Mouse (Mus musculus): ENCODE results near the gene Rims4.

Gene Rims4

DNA sequence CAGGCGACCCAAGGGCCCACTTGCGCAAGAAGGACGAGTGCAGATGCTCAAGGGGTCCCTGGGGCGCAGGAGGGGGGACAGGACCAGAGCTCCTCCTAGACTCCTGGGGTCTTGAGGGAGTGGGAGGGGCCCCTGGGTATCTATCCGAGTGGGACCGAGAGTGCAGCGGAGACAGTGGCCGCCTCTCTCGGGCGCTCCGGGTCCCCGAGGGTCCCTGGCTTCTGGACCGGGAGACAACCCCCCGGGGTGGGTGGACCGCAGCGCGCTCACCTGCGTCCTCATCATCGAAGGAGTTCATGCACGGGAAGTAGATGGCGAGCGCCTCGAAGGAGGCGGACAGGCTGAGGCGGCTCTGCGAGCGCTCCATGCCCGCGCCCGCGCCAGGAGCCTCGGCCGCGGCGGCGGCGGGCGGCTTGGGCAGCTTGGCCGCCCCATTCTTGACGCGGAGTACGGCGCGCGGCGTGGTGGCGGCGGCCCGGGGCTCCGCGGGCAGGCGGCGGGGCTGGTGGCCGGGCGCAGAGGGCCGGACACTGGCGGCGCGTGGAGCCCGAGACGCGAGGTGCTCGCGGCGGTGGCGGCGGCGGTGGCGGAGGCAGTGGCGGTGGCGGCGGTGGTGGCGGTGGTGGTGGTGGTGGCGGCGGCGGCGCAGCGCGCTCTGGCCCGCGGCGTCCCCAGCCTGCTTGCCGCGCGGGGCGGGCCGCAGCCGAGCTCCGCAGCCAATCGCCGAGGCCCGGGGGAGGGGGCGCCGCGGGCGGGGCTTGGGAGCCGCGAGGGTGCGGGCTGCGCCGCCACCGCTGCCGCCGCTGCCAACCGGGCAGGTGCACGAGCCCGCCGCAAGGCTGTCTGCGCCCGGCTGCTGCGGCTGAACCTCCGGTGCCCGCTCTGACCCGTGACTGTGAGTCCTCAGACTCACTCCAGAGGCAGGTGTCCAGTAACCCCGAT lies at the start of gene Rims4:
Gene Rims4 (minus strand): TSS at position 367 of the 942 bp plus-strand sequence.
- no peak for DNase-seq (ENCODE audit: low read depth)

- no peak for DNase-seq (ENCODE audit: low read depth)
Measured at GRCm38 (mm10) chr2:163965706-163966105, 47.2 kb upstream of the Rims4 start.

- DNase-seq (ENCODE audit: low read depth), result no peak
Measured at GRCm38 (mm10) chr2:163964606-163965560, 46.4 kb upstream of the Rims4 start.

DNA sequence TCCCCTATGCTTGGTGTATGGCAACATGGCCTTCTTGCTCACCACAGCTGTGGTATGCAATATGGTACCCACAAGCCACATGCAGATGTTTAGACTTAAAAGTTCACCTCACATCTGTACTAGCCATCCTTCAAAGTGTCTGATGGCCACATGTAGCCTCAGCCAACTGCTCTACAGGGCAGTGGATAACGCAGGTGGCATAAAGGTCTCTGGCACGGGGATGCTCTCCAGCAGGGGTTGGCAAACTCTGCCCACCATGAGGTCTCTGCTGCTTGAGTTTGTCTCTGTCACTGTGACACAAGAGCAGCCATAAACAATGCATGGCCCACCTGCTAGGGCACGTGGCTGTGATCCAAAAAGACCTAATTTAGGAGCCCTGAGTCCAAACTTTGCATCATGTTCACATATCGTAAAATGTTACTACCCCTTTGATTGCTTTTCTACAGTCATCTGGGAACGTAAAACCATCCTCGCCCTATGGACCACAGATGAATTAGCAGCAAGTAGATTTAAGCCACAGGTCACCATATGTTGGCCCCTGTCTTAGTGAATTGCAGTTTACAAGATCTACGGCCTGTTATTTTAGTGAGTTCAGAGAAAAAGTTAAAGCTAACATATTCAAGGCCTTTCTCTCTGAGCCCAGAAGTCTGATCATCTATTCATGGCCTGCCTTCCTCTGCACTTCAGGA lies 35.3 kb upstream of the Rims4 start:
- DNase-seq (ENCODE audit: low read depth), result no peak

- peak; percentile 35 for DNase-seq (ENCODE audit: low read depth)
Measured at GRCm38 (mm10) chr2:163951770-163952169, 33.3 kb upstream of the Rims4 start.

DNA sequence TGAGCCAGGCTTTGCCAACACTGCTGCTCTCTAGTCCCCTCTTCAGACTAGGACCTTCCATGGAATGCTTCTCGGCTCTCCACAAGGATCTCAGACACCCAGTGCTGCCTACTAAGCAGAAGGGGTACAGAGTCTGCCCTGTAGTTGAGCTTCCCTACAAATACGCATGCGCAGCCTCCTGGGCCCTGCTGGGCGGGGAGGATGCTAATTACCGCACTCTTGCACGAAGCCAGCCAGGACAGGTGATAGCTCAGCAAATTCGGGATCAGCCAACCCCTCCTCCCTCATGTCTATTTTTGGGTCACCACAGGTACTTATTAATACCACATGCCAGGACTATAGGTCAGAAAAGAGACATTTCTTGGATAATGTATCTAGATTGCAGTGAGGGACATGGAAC lies 29.5 kb upstream of the Rims4 start:
- DNase-seq (ENCODE audit: low read depth), result no peak

- DNase-seq (ENCODE audit: low read depth), result no peak
Measured at GRCm38 (mm10) chr2:163946221-163946620, 27.7 kb upstream of the Rims4 start.

DNA sequence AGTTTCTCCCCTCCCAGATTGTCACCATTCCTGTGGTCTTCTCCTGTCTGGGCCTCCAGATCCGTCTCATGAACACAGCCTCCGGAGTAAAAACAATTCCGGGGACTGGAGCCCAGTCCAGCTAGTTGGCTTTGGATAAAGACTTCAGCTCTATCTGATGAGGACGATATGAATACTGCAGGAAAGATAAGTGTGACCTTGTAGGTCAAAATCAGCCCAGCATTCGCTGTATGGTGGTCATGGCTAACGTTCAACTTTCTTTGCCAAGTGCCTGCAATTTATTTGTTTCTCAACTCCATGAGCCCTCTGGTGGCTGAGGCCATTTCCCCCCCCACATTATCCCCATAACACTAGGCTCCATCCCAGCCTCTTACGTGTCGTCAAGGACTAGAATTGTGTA lies 26.0 kb upstream of the Rims4 start:
- no peak for DNase-seq (ENCODE audit: low read depth)

- DNase-seq (ENCODE audit: low read depth), result no peak
Measured at GRCm38 (mm10) chr2:163943056-163943455, 24.6 kb upstream of the Rims4 start.

- DNase-seq (ENCODE audit: low read depth), result no peak
Measured at GRCm38 (mm10) chr2:163939522-163939921, 21.0 kb upstream of the Rims4 start.

DNA sequence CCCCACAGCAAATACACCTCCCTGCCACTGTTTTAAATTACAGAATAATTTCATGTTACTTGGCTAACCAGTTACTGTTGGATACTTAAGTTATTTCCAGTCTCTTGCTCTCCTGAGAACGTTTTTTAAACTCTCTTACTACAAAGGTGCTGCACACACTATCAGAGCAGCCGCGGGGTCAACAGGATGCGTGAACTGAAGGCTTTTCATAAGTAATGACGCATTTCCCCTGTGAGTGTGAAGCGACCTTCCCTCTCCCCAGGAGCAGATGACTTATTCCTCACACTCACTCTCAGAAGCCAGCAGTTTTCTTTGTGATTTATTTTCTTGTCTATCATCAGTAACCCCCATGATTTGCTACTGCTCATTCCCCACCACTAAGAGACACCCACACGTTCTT lies 13.7 kb upstream of the Rims4 start:
- peak; percentile 18 for DNase-seq (ENCODE audit: low read depth)

DNA sequence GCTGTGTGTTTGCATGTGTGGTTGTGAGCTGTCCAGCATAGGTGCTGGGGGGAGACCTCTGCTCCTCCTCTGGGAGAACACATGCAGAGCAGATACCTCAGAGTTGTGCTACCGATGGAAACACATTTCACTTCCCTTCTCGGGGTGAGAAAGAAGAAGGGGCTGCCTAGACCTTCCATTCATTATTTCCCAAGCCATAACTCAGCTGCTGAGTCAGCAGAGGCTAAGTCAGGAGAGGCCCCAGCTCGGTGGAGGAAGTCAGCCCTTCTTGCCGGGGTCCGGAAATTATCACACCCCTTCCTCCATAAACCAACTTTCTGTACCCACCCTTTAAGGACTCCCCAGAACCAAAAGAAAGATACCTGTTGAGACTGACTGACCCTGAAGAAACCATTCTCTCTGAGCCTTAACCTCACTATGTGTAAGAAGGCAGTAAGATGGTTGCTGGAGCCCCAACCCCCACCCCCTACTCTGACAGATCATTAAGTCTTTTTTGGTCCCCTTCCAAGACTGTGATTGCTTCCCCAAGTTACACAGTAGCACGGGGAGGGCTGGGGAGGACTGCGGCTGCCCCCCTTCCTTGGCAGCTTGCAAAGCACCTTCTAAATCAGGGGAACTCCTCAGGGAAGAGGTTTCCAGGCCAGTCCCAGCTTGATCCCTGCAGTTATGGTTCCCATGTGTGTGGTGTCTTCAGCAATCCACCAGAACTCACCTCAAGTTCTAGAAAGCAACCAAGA lies 10.1 kb upstream of the Rims4 start:
- DNase-seq (ENCODE audit: low read depth), result no peak

DNA sequence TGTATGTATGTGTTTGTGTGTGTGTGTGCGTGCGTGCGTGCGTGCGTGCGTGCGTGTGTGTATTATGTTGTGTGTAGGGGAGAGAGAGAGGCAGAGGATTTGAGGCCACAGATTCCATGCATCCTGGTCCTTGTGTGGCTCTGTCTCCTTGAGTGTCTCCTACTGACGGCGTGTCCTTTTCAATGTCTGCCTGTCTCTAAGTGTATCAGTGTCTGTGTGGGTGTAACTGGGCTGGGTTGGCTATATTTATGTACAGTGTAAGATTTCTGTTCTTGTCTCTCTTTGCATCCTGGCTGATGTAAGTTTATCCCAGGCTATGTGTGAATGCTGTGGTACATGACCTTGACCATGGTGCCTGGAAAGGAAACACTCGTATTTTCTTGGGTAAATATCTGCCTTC lies 6.6 kb upstream of the Rims4 start:
- no peak for DNase-seq (ENCODE audit: low read depth)

DNA sequence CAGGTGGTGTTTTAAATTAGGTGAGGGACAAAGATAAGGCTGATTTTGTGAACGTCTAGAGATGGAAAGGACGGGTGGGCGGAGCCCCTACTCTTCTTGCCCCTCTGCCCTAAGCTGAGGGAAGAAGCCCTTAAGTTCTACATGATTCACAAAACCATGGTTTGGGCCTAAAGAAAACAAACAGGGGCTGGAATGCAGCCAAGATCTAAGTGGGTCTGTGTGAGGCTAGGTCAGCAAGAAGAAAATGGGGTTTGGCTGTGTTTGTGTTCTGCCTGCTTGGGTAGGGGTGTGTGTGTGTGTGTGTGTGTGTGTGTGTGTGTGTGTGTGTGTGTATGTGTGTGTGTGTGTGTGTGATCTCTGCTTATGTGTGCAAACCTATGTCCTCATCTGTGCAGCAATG lies 6.0 kb upstream of the Rims4 start:
- no peak for DNase-seq (ENCODE audit: low read depth)

- DNase-seq (ENCODE audit: low read depth), result no peak
Measured at GRCm38 (mm10) chr2:163923113-163923512, 4.6 kb upstream of the Rims4 start.

GRCm38 (mm10) chr2:163919581-163919980 lies 1.1 kb upstream of the Rims4 start:
- DNase-seq (ENCODE audit: low read depth), result no peak

GRCm38 (mm10) chr2:163916703-163917102 lies 1.8 kb downstream of the Rims4 start:
- no peak for DNase-seq (ENCODE audit: low read depth)

- DNase-seq (ENCODE audit: low read depth), result no peak
Measured at GRCm38 (mm10) chr2:163915294-163915791, 3.1 kb downstream of the Rims4 start.

- DNase-seq (ENCODE audit: low read depth), result no peak
Measured at GRCm38 (mm10) chr2:163914107-163914506, 4.4 kb downstream of the Rims4 start.

- no peak for DNase-seq (ENCODE audit: low read depth)
Measured at GRCm38 (mm10) chr2:163913704-163914103, 4.8 kb downstream of the Rims4 start.

DNA sequence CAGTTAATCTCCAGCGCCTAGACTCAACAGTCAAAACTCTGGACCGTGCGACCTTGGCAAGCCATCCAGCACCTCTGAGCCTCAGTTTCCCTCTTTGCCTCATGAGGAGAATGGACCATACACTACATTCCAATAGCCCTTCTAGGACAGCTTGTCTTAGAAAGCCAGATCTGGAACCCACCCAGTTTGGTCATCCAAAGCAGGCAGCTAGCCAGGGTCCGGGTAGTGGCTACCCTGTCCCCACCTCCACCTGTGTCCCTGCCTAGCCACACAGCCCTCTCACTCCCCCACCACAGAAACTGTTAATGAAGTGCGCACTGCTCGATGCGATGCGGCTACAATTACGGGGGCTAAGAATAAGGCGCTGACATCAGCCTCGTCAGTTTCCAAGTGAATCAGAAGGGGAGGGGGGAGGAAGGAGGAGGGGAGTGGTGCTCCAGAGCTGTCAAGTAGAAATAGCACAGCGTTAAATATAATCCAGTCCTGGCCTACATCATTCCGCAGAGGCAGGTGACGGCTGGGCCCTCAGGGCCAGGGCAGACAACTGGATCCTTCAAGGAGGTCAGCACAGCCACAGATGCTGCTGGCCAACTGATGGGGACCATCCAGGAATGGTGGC lies 6.5 kb downstream of the Rims4 start:
- no peak for DNase-seq (ENCODE audit: low read depth)
